Mouse (Mus musculus): ENCODE results near the gene Hoxc12. TPM values are rescaled to one million over a fixed set of nuclear protein-coding genes. Genes with fewer than 3 reads are reported as not detected.

Gene Hoxc12
- polyA plus RNA-seq, 1 experiment, result 4.9 TPM

- Histone ChIP-seq H3K4me3 (ENCODE audit: insufficient read depth, poor library complexity, severe bottlenecking) (no peak overlapping the region), H3K79me3 (ENCODE audit: low read depth) (no peaks in the 10 kb centered on the region), H3K36me3 (ENCODE audit: control insufficient read depth, insufficient read depth) (no peaks in the 10 kb centered on the region), H3K27me3 (ENCODE audit: control insufficient read depth, insufficient read depth, insufficient read length) (peaks cover 50% of the 10 kb centered on the region), H3ac (ENCODE audit: control insufficient read depth, insufficient read length, low read depth) (no peak overlapping the region), H3K79me2 (ENCODE audit: control insufficient read depth, insufficient read depth) (no peaks in the 10 kb centered on the region)
- no peak for TF ChIP-seq MAX (IDR thresholded peaks at IDR 0.05)
- TF ChIP-seq CTCF (IDR thresholded peaks at IDR 0.05; ENCODE audit: control insufficient read depth, insufficient read depth, insufficient read length), result no peak
- TF ChIP-seq MYOD1 (IDR thresholded peaks at IDR 0.05; ENCODE audit: control insufficient read depth, insufficient read length, low read depth), result no peak
- no peak for TF ChIP-seq CEBPB (IDR thresholded peaks at IDR 0.05; ENCODE audit: low read depth)
- TF ChIP-seq FOSL1 (IDR thresholded peaks at IDR 0.05; ENCODE audit: insufficient read depth, low read length, poor library complexity, severe bottlenecking), result no peak
- no peak for TF ChIP-seq USF1 (IDR thresholded peaks at IDR 0.05; ENCODE audit: low read depth)
- TF ChIP-seq MYOG (IDR thresholded peaks at IDR 0.05; ENCODE audit: control insufficient read depth, extremely low read depth, insufficient read length), result no peak
These were observed 23.4 kb upstream of the Hoxc12 start for GRCm38 (mm10) chr15:102913038-102913585.

GRCm38 (mm10) chr15:102917972-102918572 is 18.5 kb upstream of the Hoxc12 start:
- no peak overlapping the region for H3K4me3 ChIP-seq (ENCODE audit: insufficient read depth, poor library complexity, severe bottlenecking)
- TF ChIP-seq MYOD1 (IDR thresholded peaks at IDR 0.05; ENCODE audit: control insufficient read depth, insufficient read length, low read depth) (no peak), MYOG (IDR thresholded peaks at IDR 0.05; ENCODE audit: control insufficient read depth, extremely low read depth, insufficient read length) (no peak), CEBPB (IDR thresholded peaks at IDR 0.05; ENCODE audit: low read depth) (no peak), FOSL1 (IDR thresholded peaks at IDR 0.05; ENCODE audit: insufficient read depth, low read length, poor library complexity, severe bottlenecking) (no peak), USF1 (IDR thresholded peaks at IDR 0.05; ENCODE audit: low read depth) (no peak), MAX (IDR thresholded peaks at IDR 0.05) (no peak), CTCF (IDR thresholded peaks at IDR 0.05; ENCODE audit: control insufficient read depth, insufficient read depth, insufficient read length) (no peak)
- H3K27me3 ChIP-seq (ENCODE audit: control insufficient read depth, insufficient read depth, insufficient read length), result peaks cover 23% of the 10 kb centered on the region
- no peaks in the 10 kb centered on the region for H3K79me2 ChIP-seq (ENCODE audit: control insufficient read depth, insufficient read depth)
- no peaks in the 10 kb centered on the region for H3K79me3 ChIP-seq (ENCODE audit: low read depth)
- H3ac ChIP-seq (ENCODE audit: control insufficient read depth, insufficient read length, low read depth), result no peak overlapping the region
- H3K36me3 ChIP-seq (ENCODE audit: control insufficient read depth, insufficient read depth), result no peaks in the 10 kb centered on the region

- no peak overlapping the region for H3ac ChIP-seq (ENCODE audit: control insufficient read depth, insufficient read length, low read depth)
- no peak for TF ChIP-seq USF1 (IDR thresholded peaks at IDR 0.05; ENCODE audit: low read depth)
- TF ChIP-seq FOSL1 (IDR thresholded peaks at IDR 0.05; ENCODE audit: insufficient read depth, low read length, poor library complexity, severe bottlenecking), result no peak
- TF ChIP-seq MAX (IDR thresholded peaks at IDR 0.05), result no peak
- no peak for TF ChIP-seq CEBPB (IDR thresholded peaks at IDR 0.05; ENCODE audit: low read depth)
- no peak for TF ChIP-seq MYOG (IDR thresholded peaks at IDR 0.05; ENCODE audit: control insufficient read depth, extremely low read depth, insufficient read length)
- no peak for TF ChIP-seq MYOD1 (IDR thresholded peaks at IDR 0.05; ENCODE audit: control insufficient read depth, insufficient read length, low read depth)
- TF ChIP-seq CTCF (IDR thresholded peaks at IDR 0.05; ENCODE audit: control insufficient read depth, insufficient read depth, insufficient read length), result no peak
- H3K36me3 ChIP-seq (ENCODE audit: control insufficient read depth, insufficient read depth), result no peaks in the 10 kb centered on the region
- no peaks in the 10 kb centered on the region for H3K79me2 ChIP-seq (ENCODE audit: control insufficient read depth, insufficient read depth)
- H3K4me3 ChIP-seq (ENCODE audit: insufficient read depth, poor library complexity, severe bottlenecking), result no peak overlapping the region
- peaks cover 20% of the 10 kb centered on the region for H3K27me3 ChIP-seq (ENCODE audit: control insufficient read depth, insufficient read depth, insufficient read length)
- no peaks in the 10 kb centered on the region for H3K79me3 ChIP-seq (ENCODE audit: low read depth)
These were observed 17.8 kb upstream of the Hoxc12 start for GRCm38 (mm10) chr15:102918611-102919265.

- TF ChIP-seq CTCF (IDR thresholded peaks at IDR 0.05; ENCODE audit: control insufficient read depth, insufficient read depth, insufficient read length), result no peak
- TF ChIP-seq MAX (IDR thresholded peaks at IDR 0.05), result no peak
- no peak for TF ChIP-seq MYOD1 (IDR thresholded peaks at IDR 0.05; ENCODE audit: control insufficient read depth, insufficient read length, low read depth)
- no peak for TF ChIP-seq USF1 (IDR thresholded peaks at IDR 0.05; ENCODE audit: low read depth)
- no peak for TF ChIP-seq MYOG (IDR thresholded peaks at IDR 0.05; ENCODE audit: control insufficient read depth, extremely low read depth, insufficient read length)
- no peak for TF ChIP-seq CEBPB (IDR thresholded peaks at IDR 0.05; ENCODE audit: low read depth)
- TF ChIP-seq FOSL1 (IDR thresholded peaks at IDR 0.05; ENCODE audit: insufficient read depth, low read length, poor library complexity, severe bottlenecking), result no peak
- Histone ChIP-seq H3K27me3 (ENCODE audit: control insufficient read depth, insufficient read depth, insufficient read length) (peaks cover 15% of the 10 kb centered on the region), H3K79me3 (ENCODE audit: low read depth) (no peaks in the 10 kb centered on the region), H3K36me3 (ENCODE audit: control insufficient read depth, insufficient read depth) (no peaks in the 10 kb centered on the region), H3K4me3 (ENCODE audit: insufficient read depth, poor library complexity, severe bottlenecking) (peak overlapping the region; percentile 28), H3K79me2 (ENCODE audit: control insufficient read depth, insufficient read depth) (no peaks in the 10 kb centered on the region), H3ac (ENCODE audit: control insufficient read depth, insufficient read length, low read depth) (no peak overlapping the region)
These were observed 17.0 kb upstream of the Hoxc12 start for GRCm38 (mm10) chr15:102919336-102920180.

- H3K79me3 ChIP-seq (ENCODE audit: low read depth), result no peaks in the 10 kb centered on the region
- peak; percentile 99 for TF ChIP-seq USF1 (IDR thresholded peaks at IDR 0.05; ENCODE audit: low read depth)
- TF ChIP-seq MAX (IDR thresholded peaks at IDR 0.05), result peak; percentile 87
- TF ChIP-seq MYOD1 (IDR thresholded peaks at IDR 0.05; ENCODE audit: control insufficient read depth, insufficient read length, low read depth), result no peak
- H3K27me3 ChIP-seq (ENCODE audit: control insufficient read depth, insufficient read depth, insufficient read length), result peaks cover 15% of the 10 kb centered on the region
- H3K36me3 ChIP-seq (ENCODE audit: control insufficient read depth, insufficient read depth), result no peaks in the 10 kb centered on the region
- peak overlapping the region; percentile 56 for H3ac ChIP-seq (ENCODE audit: control insufficient read depth, insufficient read length, low read depth)
- no peaks in the 10 kb centered on the region for H3K79me2 ChIP-seq (ENCODE audit: control insufficient read depth, insufficient read depth)
- H3K4me3 ChIP-seq (ENCODE audit: insufficient read depth, poor library complexity, severe bottlenecking), result peak overlapping the region; percentile 38
These were observed 15.9 kb upstream of the Hoxc12 start for GRCm38 (mm10) chr15:102920619-102921018.
